ENCODE assay signal across 25 mouse cellular contexts in genomic region chr11:77019539-77019938, GRCm38 (mm10). TPM values are rescaled to one million over a fixed set of nuclear protein-coding genes. Genes with fewer than 3 reads are reported as not detected.
"Had no signal": no experiment of that assay in that cellular context is flagged by ENCODE, and none has a peak within 500 bp of the region (broad histone marks: within the 10 kb centered on the region; RNA-seq: fewer than 3 reads in every experiment).

No protein-coding gene starts in this region.

- H3K4me2 ChIP-seq: kidney, embryonic 15.5 days; limb, embryonic 13.5 days; lung, embryonic 14.5 days; midbrain, embryonic 12.5 days; midbrain, embryonic 15.5 days; neural tube, embryonic 12.5 days; neural tube, embryonic 15.5 days had no signal

- H3K36me3 ChIP-seq: kidney, embryonic 15.5 days; limb, embryonic 10.5 days; limb, embryonic 13.5 days; midbrain, embryonic 12.5 days; midbrain, embryonic 15.5 days; neural tube, embryonic 12.5 days; neural tube, embryonic 15.5 days had no signal

- H3K27me3 ChIP-seq: kidney, embryonic 15.5 days; limb, embryonic 13.5 days; midbrain, embryonic 12.5 days; midbrain, embryonic 15.5 days; neural tube, embryonic 15.5 days had no signal

- H3K9me3 ChIP-seq: kidney, embryonic 15.5 days; limb, embryonic 10.5 days; limb, embryonic 13.5 days; midbrain, embryonic 12.5 days; midbrain, embryonic 15.5 days; neural tube, embryonic 12.5 days; neural tube, embryonic 15.5 days had no signal

- ATAC-seq: liver, postnatal 0 days; lung, postnatal 0 days; midbrain, embryonic 15.5 days had no signal

- DNase-seq: kidney, adult 8-10 months; kidney, postnatal 10 days; kidney, postnatal 4 days; liver; liver, postnatal 0 days; lung, embryonic 14.5 days; right cerebral cortex, adult 18-20 months; right cerebral cortex, postnatal 14 days; right cerebral cortex, postnatal 4 days; spleen, adult 18-20 months; thymus, adult 18-20 months; thymus, postnatal 36 days had no signal

- H3K9ac ChIP-seq: kidney, embryonic 15.5 days; limb, embryonic 13.5 days; liver, embryonic 14.5 days; liver, postnatal 0 days; lung, embryonic 14.5 days; midbrain, embryonic 12.5 days; midbrain, embryonic 15.5 days; neural tube, embryonic 12.5 days; neural tube, embryonic 15.5 days had no signal

- H3K27ac ChIP-seq: kidney, embryonic 15.5 days; limb, embryonic 10.5 days; limb, embryonic 13.5 days; liver, embryonic 14.5 days; macrophage; midbrain, embryonic 12.5 days; midbrain, embryonic 15.5 days; neural tube, embryonic 12.5 days; neural tube, embryonic 15.5 days had no signal

- H3K4me1 ChIP-seq: kidney, embryonic 15.5 days; limb, embryonic 10.5 days; limb, embryonic 13.5 days; midbrain, embryonic 12.5 days; midbrain, embryonic 15.5 days; neural tube, embryonic 12.5 days; neural tube, embryonic 15.5 days had no signal

- H3K4me3 ChIP-seq: kidney, embryonic 15.5 days; limb, embryonic 10.5 days; limb, embryonic 13.5 days; midbrain, embryonic 12.5 days; midbrain, embryonic 15.5 days; neural tube, embryonic 12.5 days; neural tube, embryonic 15.5 days had no signal

RNA-seq across cellular contexts. Expression of gene Slc6a4, which starts 21.1 kb away (rescaled TPM):
- total RNA-seq: layer of hippocampus, adult 18-20 months; left cerebral cortex, adult 8-10 months; left cerebral cortex, postnatal 14 days had no signal
